Mouse (Mus musculus): ENCODE measurements around the gene Gas2l3. TPM values are rescaled to one million over a fixed set of nuclear protein-coding genes. Genes with fewer than 3 reads are reported as not detected.

Gas2l3 gene
- polyA plus RNA-seq, 1 experiment from 2014 or later: 6.4 TPM

- Histone ChIP-seq H3K4me3 (ENCODE audit: low read depth, low read length) (no peak overlapping the region), H3K36me3 (ENCODE audit: control insufficient read depth, insufficient read depth, low read length) (no peaks in the 10 kb centered on the region), H3K27me3 (ENCODE audit: control insufficient read depth, insufficient read depth, low read length) (no peaks in the 10 kb centered on the region), H3K27ac (replicated peaks) (no peak overlapping the region), H3K4me1 (replicated peaks; ENCODE audit: control insufficient read depth, insufficient read depth) (no peaks in the 10 kb centered on the region), H3K9me3 (ENCODE audit: control insufficient read depth, low read length) (no peaks in the 10 kb centered on the region), H3K4me2 (replicated peaks; ENCODE audit: low read depth) (no peak overlapping the region), H3K9ac (ENCODE audit: low read length) (no peak overlapping the region)
- TF ChIP-seq EP300 (optimal IDR thresholded peaks at IDR 0.05): no peak
- TF ChIP-seq CTCF (IDR thresholded peaks at IDR 0.05; ENCODE audit: low read depth): no peak
- 85% methylated on average over 4 of the region's 4 CpGs for WGBS
- ATAC-seq (ENCODE audit: low FRiP score, low TSS enrichment): no peak
- DNase-seq (ENCODE audit: low spot score): no peak
Observed at GRCm38 (mm10) chr10:89391571-89392163, 52.1 kb downstream of the Gas2l3 start.

GRCm38 (mm10) chr10:89386461-89386860, 57.3 kb downstream of the Gas2l3 start:
- Histone ChIP-seq H3K4me3 (ENCODE audit: low read depth, low read length) (no peak overlapping the region), H3K9me3 (ENCODE audit: control insufficient read depth, low read length) (no peaks in the 10 kb centered on the region), H3K27me3 (ENCODE audit: control insufficient read depth, insufficient read depth, low read length) (no peaks in the 10 kb centered on the region), H3K4me2 (replicated peaks; ENCODE audit: low read depth) (no peak overlapping the region), H3K9ac (ENCODE audit: low read length) (no peak overlapping the region), H3K27ac (replicated peaks) (no peak overlapping the region), H3K4me1 (replicated peaks; ENCODE audit: control insufficient read depth, insufficient read depth) (no peaks in the 10 kb centered on the region), H3K36me3 (ENCODE audit: control insufficient read depth, insufficient read depth, low read length) (no peaks in the 10 kb centered on the region)
- no peak for ATAC-seq (ENCODE audit: low FRiP score, low TSS enrichment)
- 74% methylated on average over 3 of the region's 3 CpGs for WGBS
- TF ChIP-seq CTCF (IDR thresholded peaks at IDR 0.05; ENCODE audit: low read depth) (no peak), EP300 (optimal IDR thresholded peaks at IDR 0.05) (no peak)
- no peak for DNase-seq (ENCODE audit: low spot score)

- Histone ChIP-seq H3K4me1 (replicated peaks; ENCODE audit: control insufficient read depth, insufficient read depth) (no peaks in the 10 kb centered on the region), H3K27ac (replicated peaks) (no peak overlapping the region), H3K36me3 (ENCODE audit: control insufficient read depth, insufficient read depth, low read length) (no peaks in the 10 kb centered on the region), H3K9me3 (ENCODE audit: control insufficient read depth, low read length) (no peaks in the 10 kb centered on the region), H3K27me3 (ENCODE audit: control insufficient read depth, insufficient read depth, low read length) (no peaks in the 10 kb centered on the region), H3K4me2 (replicated peaks; ENCODE audit: low read depth) (no peak overlapping the region), H3K4me3 (ENCODE audit: low read depth, low read length) (no peak overlapping the region), H3K9ac (ENCODE audit: low read length) (no peak overlapping the region)
- 3% methylated on average over 5 of the region's 5 CpGs for WGBS
- ATAC-seq (ENCODE audit: low FRiP score, low TSS enrichment): no peak
- DNase-seq (ENCODE audit: low spot score): peak; percentile 73
- TF ChIP-seq CTCF (IDR thresholded peaks at IDR 0.05; ENCODE audit: low read depth) (peak; percentile 84), EP300 (optimal IDR thresholded peaks at IDR 0.05) (no peak)
Observed at GRCm38 (mm10) chr10:89383462-89383861, 60.3 kb downstream of the Gas2l3 start.

- 71% methylated on average over 4 of the region's 4 CpGs for WGBS
Observed at GRCm38 (mm10) chr10:89377750-89378149, 66.0 kb downstream of the Gas2l3 start.

GRCm38 (mm10) chr10:89370051-89370450, 73.7 kb downstream of the Gas2l3 start:
- H3K27me3 ChIP-seq (ENCODE audit: control insufficient read depth, insufficient read depth, low read length): no peaks in the 10 kb centered on the region
- no peak for TF ChIP-seq CTCF (IDR thresholded peaks at IDR 0.05; ENCODE audit: low read depth)
- TF ChIP-seq EP300 (optimal IDR thresholded peaks at IDR 0.05): no peak
- H3K4me2 ChIP-seq (replicated peaks; ENCODE audit: low read depth): no peak overlapping the region
- no peaks in the 10 kb centered on the region for H3K4me1 ChIP-seq (replicated peaks; ENCODE audit: control insufficient read depth, insufficient read depth)
- H3K36me3 ChIP-seq (ENCODE audit: control insufficient read depth, insufficient read depth, low read length): no peaks in the 10 kb centered on the region
- H3K4me3 ChIP-seq (ENCODE audit: low read depth, low read length): no peak overlapping the region
- H3K27ac ChIP-seq (replicated peaks): no peak overlapping the region
- no peaks in the 10 kb centered on the region for H3K9me3 ChIP-seq (ENCODE audit: control insufficient read depth, low read length)
- no peak overlapping the region for H3K9ac ChIP-seq (ENCODE audit: low read length)
- 9% methylated on average over 1 of the region's 1 CpGs for WGBS
- ATAC-seq (ENCODE audit: low FRiP score, low TSS enrichment) (no peak), DNase-seq (ENCODE audit: low spot score) (no peak)

More at GRCm38 (mm10) chr10:89377750-89378149, 66.0 kb downstream of the Gas2l3 start:
- Histone ChIP-seq H3K36me3 (ENCODE audit: control insufficient read depth, insufficient read depth, low read length) (no peaks in the 10 kb centered on the region), H3K9me3 (ENCODE audit: control insufficient read depth, low read length) (no peaks in the 10 kb centered on the region), H3K27me3 (ENCODE audit: control insufficient read depth, insufficient read depth, low read length) (no peaks in the 10 kb centered on the region), H3K9ac (ENCODE audit: low read length) (no peak overlapping the region), H3K27ac (replicated peaks) (no peak overlapping the region), H3K4me3 (ENCODE audit: low read depth, low read length) (no peak overlapping the region), H3K4me1 (replicated peaks; ENCODE audit: control insufficient read depth, insufficient read depth) (no peaks in the 10 kb centered on the region), H3K4me2 (replicated peaks; ENCODE audit: low read depth) (no peak overlapping the region)
- TF ChIP-seq CTCF (IDR thresholded peaks at IDR 0.05; ENCODE audit: low read depth): no peak
- no peak for TF ChIP-seq EP300 (optimal IDR thresholded peaks at IDR 0.05)
- DNase-seq (ENCODE audit: low spot score): no peak
- ATAC-seq (ENCODE audit: low FRiP score, low TSS enrichment): no peak

- ATAC-seq (ENCODE audit: low FRiP score, low TSS enrichment) (no peak), DNase-seq (ENCODE audit: low spot score) (no peak)
- Histone ChIP-seq H3K36me3 (ENCODE audit: control insufficient read depth, insufficient read depth, low read length) (no peaks in the 10 kb centered on the region), H3K9ac (ENCODE audit: low read length) (no peak overlapping the region), H3K27me3 (ENCODE audit: control insufficient read depth, insufficient read depth, low read length) (no peaks in the 10 kb centered on the region), H3K27ac (replicated peaks) (no peak overlapping the region), H3K9me3 (ENCODE audit: control insufficient read depth, low read length) (no peaks in the 10 kb centered on the region), H3K4me2 (replicated peaks; ENCODE audit: low read depth) (no peak overlapping the region), H3K4me3 (ENCODE audit: low read depth, low read length) (no peak overlapping the region), H3K4me1 (replicated peaks; ENCODE audit: control insufficient read depth, insufficient read depth) (no peaks in the 10 kb centered on the region)
- TF ChIP-seq EP300 (optimal IDR thresholded peaks at IDR 0.05) (no peak), CTCF (IDR thresholded peaks at IDR 0.05; ENCODE audit: low read depth) (no peak)
- WGBS: 62% methylated on average over 3 of the region's 3 CpGs
Observed at GRCm38 (mm10) chr10:89358933-89359332, 84.8 kb downstream of the Gas2l3 start.

Other genes with a start within 250 kb of the Gas2l3 start
- gene Ano4, start 99.2 kb downstream of the Gas2l3 start, polyA plus RNA-seq (2015; fragmentation: Nextera tagmentation; extraction: Ambion mirVana): 0.35 and 0.40 TPM in 2 replicates
- gene Nr1h4, start 89.6 kb upstream of the Gas2l3 start, polyA plus RNA-seq (2015; fragmentation: Nextera tagmentation; extraction: Ambion mirVana): 10.5 and 11.5 TPM in 2 replicates
- gene Slc17a8, start 177.3 kb upstream of the Gas2l3 start, polyA plus RNA-seq (2015; fragmentation: Nextera tagmentation; extraction: Ambion mirVana): 0.02 TPM in 1 of 2 replicates, not detected in the other
- 5.0 and 5.3 TPM in 2 replicates for gene Scyl2, start 242.3 kb upstream of the Gas2l3 start, polyA plus RNA-seq (2015; fragmentation: Nextera tagmentation; extraction: Ambion mirVana)